Mouse (Mus musculus) MEL (cell line): ENCODE measurements around the gene Ndufa13. TPM values are rescaled to one million over a fixed set of nuclear protein-coding genes. Genes with fewer than 3 reads are reported as not detected.

Source experiments
- DNase-seq: peaks from one replicate; pipeline ENCODE4 v3.0.0; 2011; ENCODE audit warnings: low read depth, low spot score
- H3K27ac ChIP-seq: 2 replicates; pipeline ENCODE4 v1.5.1; 2012; ENCODE audit warnings: low read depth, mild to moderate bottlenecking, control low read depth, low read length, moderate library complexity; ENCODE audit not compliant: control insufficient read depth
- H3K27me3 ChIP-seq, 2 experiments: fragments of 150-350 bp in 1 of 2; sonication (generic) in 1 of 2; 2 replicates each; pipeline ENCODE4 v1.6.1; 2012; ENCODE audit warnings: low read length in 2 of 2, mild to moderate bottlenecking in 2 of 2, improper control_type of control experiment in 1 of 2, moderate library complexity in 1 of 2; ENCODE audit not compliant: insufficient read depth in 2 of 2, control insufficient read depth in 1 of 2
- H3K36me3 ChIP-seq, 2 experiments: 2 replicates each; pipeline ENCODE4 v1.6.1; 2012 to 2014; ENCODE audit warnings: low read length in 2 of 2, improper control_type of control experiment in 1 of 2, inconsistent platforms in 1 of 2, mild to moderate bottlenecking in 1 of 2; ENCODE audit not compliant: insufficient read depth in 2 of 2, control insufficient read depth in 1 of 2
- H3K4me1 ChIP-seq, 2 experiments: fragments of 150-350 bp in 1 of 2; sonication (generic) in 1 of 2; 2 replicates each; pipeline ENCODE4 v1.6.1; 2012; ENCODE audit warnings: low read length in 2 of 2, improper control_type of control experiment in 1 of 2, mild to moderate bottlenecking in 1 of 2; ENCODE audit not compliant: insufficient read depth in 2 of 2, control insufficient read depth in 1 of 2
- H3K4me3 ChIP-seq, 2 experiments: fragments of 150-350 bp in 1 of 2; sonication (generic) in 1 of 2; 2 replicates each; pipeline ENCODE4 v1.5.1; 2012; ENCODE audit warnings: low read depth in 2 of 2, low read length in 2 of 2, mild to moderate bottlenecking in 2 of 2, moderate library complexity in 2 of 2, control low read depth in 1 of 2, improper control_type of control experiment in 1 of 2; ENCODE audit not compliant: control insufficient read depth in 1 of 2, insufficient read depth in 1 of 2
- H3K79me2 ChIP-seq: 2 replicates; pipeline ENCODE4 v1.6.1; 2012; ENCODE audit warnings: mild to moderate bottlenecking, low read length, moderate library complexity; ENCODE audit not compliant: control insufficient read depth, poor library complexity, insufficient read depth
- H3K9ac ChIP-seq: 2 replicates; pipeline ENCODE4 v1.6.1; 2012; ENCODE audit warnings: low read depth, mild to moderate bottlenecking, control low read depth, low read length, moderate library complexity; ENCODE audit not compliant: control insufficient read depth, poor library complexity, severe bottlenecking
- H3K9me3 ChIP-seq: fragments of 150-350 bp; sonication (generic); replicated peaks from 2 replicates; pipeline ENCODE4 v1.6.1; 2012; ENCODE audit warnings: mild to moderate bottlenecking, low read length, improper control_type of control experiment, moderate library complexity; ENCODE audit not compliant: insufficient read depth
- BHLHE40 ChIP-seq: IDR thresholded peaks from 2 replicates; pipeline ENCODE4 v1.6.1; 2012; ENCODE audit warnings: low read depth, mild to moderate bottlenecking, inconsistent platforms, low read length, improper control_type of control experiment, borderline replicate concordance
- CHD1 ChIP-seq: IDR thresholded peaks from 2 replicates; pipeline ENCODE4 v1.6.1; 2012; ENCODE audit warnings: low read depth, mild to moderate bottlenecking, inconsistent platforms, low read length, improper control_type of control experiment
- ELF1 ChIP-seq: IDR thresholded peaks from 2 replicates; pipeline ENCODE4 v1.6.1; 2014; ENCODE audit warnings: low read depth, mild to moderate bottlenecking, inconsistent platforms, low read length, improper control_type of control experiment, moderate library complexity
- ETS1 ChIP-seq: IDR thresholded peaks from 2 replicates; pipeline ENCODE4 v1.6.1; 2012; ENCODE audit warnings: low read depth, mild to moderate bottlenecking, inconsistent platforms, low read length, improper control_type of control experiment, moderate library complexity
- HCFC1 ChIP-seq: IDR thresholded peaks from 2 replicates; pipeline ENCODE4 v1.6.1; 2012; ENCODE audit warnings: low read depth, mild to moderate bottlenecking, inconsistent platforms, low read length, improper control_type of control experiment, moderate library complexity
- KAT2A ChIP-seq: conservative IDR thresholded peaks from 2 replicates; pipeline ENCODE4 v1.6.1; 2012; ENCODE audit warnings: low read depth, low read length, improper control_type of control experiment, inconsistent platforms
- MAZ ChIP-seq: IDR thresholded peaks from 2 replicates; pipeline ENCODE4 v1.6.1; 2012; ENCODE audit warnings: low read depth, mild to moderate bottlenecking, inconsistent platforms, low read length, improper control_type of control experiment
- MEF2A ChIP-seq: IDR thresholded peaks from 2 replicates; pipeline ENCODE4 v1.6.1; 2014; ENCODE audit warnings: low read depth, mild to moderate bottlenecking, inconsistent platforms, low read length, improper control_type of control experiment; ENCODE audit not compliant: poor library complexity, insufficient replicate concordance, severe bottlenecking; ENCODE audit errors: extremely low read depth
- MXI1 ChIP-seq: IDR thresholded peaks from 2 replicates; pipeline ENCODE4 v1.6.1; 2011; ENCODE audit warnings: mild to moderate bottlenecking, low read depth, low read length, improper control_type of control experiment
- NELFE ChIP-seq: IDR thresholded peaks from 2 replicates; pipeline ENCODE4 v1.6.1; 2011; ENCODE audit warnings: low read depth, low read length, improper control_type of control experiment
- NRF1 ChIP-seq: IDR thresholded peaks from 2 replicates; pipeline ENCODE4 v1.6.1; 2014; ENCODE audit warnings: low read depth, mild to moderate bottlenecking, inconsistent platforms, low read length, improper control_type of control experiment, moderate library complexity; ENCODE audit not compliant: poor library complexity, insufficient read depth, severe bottlenecking
- POLR2AphosphoS2 ChIP-seq: IDR thresholded peaks from 2 replicates; pipeline ENCODE4 v1.6.1; 2011; ENCODE audit warnings: low read length, improper control_type of control experiment
- RAD21 ChIP-seq: IDR thresholded peaks from 2 replicates; pipeline ENCODE4 v1.6.1; 2011; ENCODE audit warnings: mild to moderate bottlenecking, low read depth, low read length, improper control_type of control experiment
- RCOR1 ChIP-seq: IDR thresholded peaks from 2 replicates; pipeline ENCODE4 v1.6.1; 2012; ENCODE audit warnings: low read depth, mild to moderate bottlenecking, inconsistent platforms, low read length, improper control_type of control experiment
- SIN3A ChIP-seq: IDR thresholded peaks from 2 replicates; pipeline ENCODE4 v1.6.1; 2012; ENCODE audit warnings: low read length, improper control_type of control experiment, inconsistent platforms
- TCF12 ChIP-seq: IDR thresholded peaks from 2 replicates; pipeline ENCODE4 v1.6.1; 2014; ENCODE audit warnings: low read depth, mild to moderate bottlenecking, inconsistent platforms, low read length, improper control_type of control experiment, moderate library complexity
- UBTF ChIP-seq: IDR thresholded peaks from 2 replicates; pipeline ENCODE4 v1.6.1; 2012; ENCODE audit warnings: low read depth, mild to moderate bottlenecking, inconsistent platforms, low read length, improper control_type of control experiment, moderate library complexity, borderline replicate concordance; ENCODE audit not compliant: insufficient read depth
- ZC3H11A ChIP-seq: IDR thresholded peaks from 2 replicates; pipeline ENCODE4 v1.6.1; 2012; ENCODE audit warnings: low read depth, mild to moderate bottlenecking, inconsistent platforms, low read length, improper control_type of control experiment
- ZKSCAN1 ChIP-seq: IDR thresholded peaks from 2 replicates; pipeline ENCODE4 v1.6.1; 2012; ENCODE audit warnings: low read depth, mild to moderate bottlenecking, inconsistent platforms, low read length, improper control_type of control experiment, moderate library complexity
- ZMIZ1 ChIP-seq: IDR thresholded peaks from 2 replicates; pipeline ENCODE4 v1.6.1; 2012; ENCODE audit warnings: low read depth, mild to moderate bottlenecking, inconsistent platforms, low read length, improper control_type of control experiment, moderate library complexity
- ZNF384 ChIP-seq: IDR thresholded peaks from 2 replicates; pipeline ENCODE4 v1.6.1; 2012; ENCODE audit warnings: low read depth, mild to moderate bottlenecking, inconsistent platforms, low read length, improper control_type of control experiment
- polyA plus RNA-seq, 2 experiments: library from polyadenylated mRNA; stranded (reverse) in 1 of 2; unstranded in 1 of 2; fragments of >175 nt in 1 of 2; fragments of >200 nt in 1 of 2; gene quantifications; 2 replicates each; pipeline versions ENCODE4 v1.2.1 to v1.2.4; 2012; ENCODE audit warnings: low replicate concordance in 2 of 2, low read depth in 1 of 2; ENCODE audit not compliant: insufficient read length in 2 of 2, insufficient read depth in 1 of 2, missing spikeins in 1 of 2
- total RNA-seq: library from RNA; depleted of rRNA; stranded (reverse); fragments of 300-350 nt; gene quantifications from 2 replicates; pipeline ENCODE4 v1.2.3, GENCODE M21; 2012

The Ndufa13 gene
- total and polyA plus RNA-seq, 3 experiments: 97.7 to 114 TPM; not detected in 1

- Histone ChIP-seq H3K36me3 (no peaks in the 10 kb centered on the region), H3K79me2 (no peaks in the 10 kb centered on the region), H3K9ac (no peak overlapping the region), H3K4me3 (no peak overlapping the region), H3K27me3 (no peaks in the 10 kb centered on the region), H3K27ac (no peak overlapping the region), H3K4me1 (peaks cover 0 to 10% of the 10 kb centered on the region in 2 experiments; a peak in 2 of 4 replicates), H3K9me3 (no peaks in the 10 kb centered on the region)
- TF ChIP-seq ZNF384: no peak
- TF ChIP-seq POLR2AphosphoS2: no peak
- no peak for TF ChIP-seq UBTF
- TF ChIP-seq ETS1: no peak
- TF ChIP-seq ZKSCAN1: no peak
- no peak for TF ChIP-seq SIN3A
- no peak for TF ChIP-seq MEF2A
- no peak for TF ChIP-seq HCFC1
- TF ChIP-seq ELF1: no peak
- TF ChIP-seq NELFE: no peak
- no peak for DNase-seq
Measured at GRCm38 (mm10) chr8:69864180-69864579, 38.2 kb downstream of the Ndufa13 start.

GRCm38 (mm10) chr8:69863387-69864020 lies 38.9 kb downstream of the Ndufa13 start:
- Histone ChIP-seq H3K9ac (no peak overlapping the region), H3K79me2 (no peaks in the 10 kb centered on the region), H3K9me3 (no peaks in the 10 kb centered on the region), H3K27ac (no peak overlapping the region), H3K4me1 (peaks cover 0 to 10% of the 10 kb centered on the region in 2 experiments; a peak in 2 of 4 replicates), H3K36me3 (no peaks in the 10 kb centered on the region), H3K4me3 (no peak overlapping the region), H3K27me3 (no peaks in the 10 kb centered on the region)
- TF ChIP-seq NRF1: no peak
- TF ChIP-seq MAZ: no peak
- peak; percentile 39; the same call in 1 of the 2 replicates for TF ChIP-seq TCF12
- DNase-seq: no peak

- H3K4me1 ChIP-seq: 0 out of 4 replicates have a peak, but pooled peaks cover 0 to 5% of the 10 kb centered on the region in 2 experiments
- peak; percentile 33 for DNase-seq
- no peaks in the 10 kb centered on the region for H3K9me3 ChIP-seq
- H3K27ac ChIP-seq: no peak overlapping the region
- TF ChIP-seq TCF12: no peak
- no peak for TF ChIP-seq ZC3H11A
- no peak for TF ChIP-seq ZKSCAN1
- TF ChIP-seq CHD1: no peak
- TF ChIP-seq KAT2A: no peak
- no peak for TF ChIP-seq BHLHE40
- no peak for TF ChIP-seq MXI1
- no peak for TF ChIP-seq ZMIZ1
- TF ChIP-seq RCOR1: no peak
- TF ChIP-seq RAD21: no peak
- TF ChIP-seq HCFC1: no peak
- H3K9ac ChIP-seq: no peak overlapping the region
- H3K36me3 ChIP-seq: no peaks in the 10 kb centered on the region
- H3K79me2 ChIP-seq: no peaks in the 10 kb centered on the region
- H3K27me3 ChIP-seq: no peaks in the 10 kb centered on the region
- no peak overlapping the region for H3K4me3 ChIP-seq
Measured at GRCm38 (mm10) chr8:69861251-69861650, 41.1 kb downstream of the Ndufa13 start.
